Mouse (Mus musculus) G1E (cell line): ENCODE measurements around the gene Olfr710. TPM values are rescaled to one million over a fixed set of nuclear protein-coding genes. Genes with fewer than 3 reads are reported as not detected.
"Not testable (repeated sequence)": the region's sequence is repeated elsewhere in the genome, so short reads cannot be mapped to it uniquely, and the experiment has no call there.

Source experiments
- ATAC-seq: 2 replicates; pipeline ENCODE4 v1.8.0; 2016; ENCODE audit warnings: mild to moderate bottlenecking; ENCODE audit not compliant: insufficient number of reproducible peaks, poor library complexity, low FRiP score, severe bottlenecking; ENCODE audit errors: extremely low read depth
- DNase-seq: peaks from one replicate; pipeline ENCODE4 v3.0.0; 2012; ENCODE audit warnings: low spot score
- H3K27me3 ChIP-seq: 2 replicates; pipeline ENCODE4 v1.6.1; 2012; ENCODE audit warnings: mild to moderate bottlenecking, low read length, inconsistent platforms; ENCODE audit not compliant: insufficient read depth
- H3K36me3 ChIP-seq: replicated peaks from 2 replicates; pipeline ENCODE3; 2012; ENCODE audit warnings: mild to moderate bottlenecking, inconsistent platforms
- H3K4me1 ChIP-seq: 2 replicates; pipeline ENCODE4 v1.6.1; 2012; ENCODE audit warnings: low read depth, low read length, inconsistent platforms, mixed read lengths; ENCODE audit not compliant: insufficient read depth
- H3K4me3 ChIP-seq: 2 replicates; pipeline ENCODE4 v1.5.1; 2012; ENCODE audit warnings: low read depth, mild to moderate bottlenecking, inconsistent platforms, low read length, moderate library complexity, mixed read lengths
- H3K9me3 ChIP-seq: replicated peaks from 2 replicates; pipeline ENCODE4 v1.6.1; 2012; ENCODE audit warnings: inconsistent platforms
- CTCF ChIP-seq: IDR thresholded peaks from 2 replicates; pipeline ENCODE4 v1.5.1; 2012; ENCODE audit warnings: low read depth, low read length, inconsistent platforms, mixed read lengths
- GATA1 ChIP-seq: IDR thresholded peaks from 2 replicates; pipeline ENCODE4 v1.6.1; 2012; ENCODE audit warnings: borderline replicate concordance, low read length, inconsistent platforms, mixed read lengths
- GATA2 ChIP-seq: IDR thresholded peaks from 2 replicates; pipeline ENCODE4 v1.6.1; 2012; ENCODE audit warnings: low read depth, low read length, inconsistent platforms, borderline replicate concordance
- POLR2AphosphoS5 ChIP-seq: IDR thresholded peaks from 2 replicates; pipeline ENCODE4 v1.6.1; 2012; ENCODE audit warnings: low read depth, low read length, inconsistent platforms; ENCODE audit not compliant: insufficient replicate concordance
- TAL1 ChIP-seq: conservative IDR thresholded peaks from 2 replicates; pipeline ENCODE4 v1.6.1; 2012; ENCODE audit warnings: low read depth, low read length, inconsistent platforms, mixed read lengths
- polyA plus RNA-seq: library from polyadenylated mRNA; stranded (reverse); fragments of >175 nt; gene quantifications from 2 replicates; pipeline ENCODE4 v1.2.3, GENCODE M21; 2012
- total RNA-seq, 2 experiments: library from RNA; stranded (forward) in 1 of 2; stranded (reverse) in 1 of 2; fragments of 200-1000 nt in 1 of 2; fragments of >200 nt in 1 of 2; fragmentation: Nextera tagmentation in 1 of 2; gene quantifications; 2 replicates each; pipeline ENCODE4 v1.2.3; 2014 to 2017

Olfr710 gene
- total RNA-seq (2014; fragmentation: Nextera tagmentation) (not detected in 2 replicates), total RNA-seq (2017) (not detected in 2 replicates), polyA plus RNA-seq (not detected in 2 replicates)

- ATAC-seq (no peak), DNase-seq (no peak)
- H3K27me3 ChIP-seq = peaks cover 7% of the 10 kb centered on the region; the same call in 1 of the 2 replicates
- no peak within 1 kb of the TSS for H3K4me3 ChIP-seq
- no peaks in the 10 kb centered on the region for H3K36me3 ChIP-seq
- H3K4me1 ChIP-seq = no peaks in the 10 kb centered on the region
- TF ChIP-seq CTCF = no peak
- no peak for TF ChIP-seq GATA2
- no peak for TF ChIP-seq TAL1
- TF ChIP-seq GATA1 = no peak
- TF ChIP-seq POLR2AphosphoS5 = no peak
- no peaks in the 10 kb centered on the region for H3K9me3 ChIP-seq
These were observed at the start of gene Olfr710 for GRCm38 (mm10) chr7:106948212-106948611. TSS of gene Olfr710 (minus strand) at chr7:106948312.

GRCm38 (mm10) chr7:106985236-106985635 lies 37.1 kb upstream of the Olfr710 start:
- Histone ChIP-seq H3K4me1 (no peaks in the 10 kb centered on the region), H3K27me3 (peaks cover 2% of the 10 kb centered on the region; the same call in 1 of the 2 replicates), H3K4me3 (peak overlapping the region; percentile 34; the same call in 1 of the 2 replicates), H3K9me3 (no peaks in the 10 kb centered on the region), H3K36me3 (no peaks in the 10 kb centered on the region)
- no peak for TF ChIP-seq CTCF
- TF ChIP-seq POLR2AphosphoS5 = no peak
- DNase-seq (no peak), ATAC-seq (no peak)

- Histone ChIP-seq H3K4me3 (no peak within 1 kb of the TSS), H3K36me3 (no peaks in the 10 kb centered on the region), H3K9me3 (no peaks in the 10 kb centered on the region), H3K4me1 (0 out of 2 replicates have a peak, but pooled peaks cover 4% of the 10 kb centered on the region), H3K27me3 (no peaks in the 10 kb centered on the region)
- DNase-seq (no peak), ATAC-seq (no peak)
- TF ChIP-seq TAL1 (no peak), POLR2AphosphoS5 (no peak), GATA2 (no peak), CTCF (no peak), GATA1 (no peak)
These were observed 27.2 kb upstream of the Olfr710 start, which contains the start of gene Olfr711 for GRCm38 (mm10) chr7:106975353-106975752. TSS of gene Olfr711 (minus strand) at chr7:106975453.

GRCm38 (mm10) chr7:106967503-106967902 lies 19.4 kb upstream of the Olfr710 start:
- H3K9me3 ChIP-seq, DNase-seq, H3K4me1 ChIP-seq, H3K27me3 ChIP-seq, H3K4me3 ChIP-seq, ATAC-seq, H3K36me3 ChIP-seq: not testable (repeated sequence)

- ATAC-seq (no peak), DNase-seq (no peak)
- TF ChIP-seq CTCF (no peak), TAL1 (no peak), GATA1 (no peak), POLR2AphosphoS5 (no peak), GATA2 (no peak)
These were observed 15.7 kb upstream of the Olfr710 start, which contains the start of gene Olfr6 for GRCm38 (mm10) chr7:106963837-106964236. TSS of gene Olfr6 (minus strand) at chr7:106963937.

GRCm38 (mm10) chr7:106932119-106932518 lies 16.0 kb downstream of the Olfr710 start, which contains the start of gene Olfr709-ps1:
TSS of gene Olfr709-ps1 (minus strand) at chr7:106932219.
- Histone ChIP-seq H3K4me3 (no peak within 1 kb of the TSS), H3K36me3 (no peaks in the 10 kb centered on the region), H3K4me1 (no peaks in the 10 kb centered on the region), H3K27me3 (no peaks in the 10 kb centered on the region), H3K9me3 (no peaks in the 10 kb centered on the region)
- TF ChIP-seq CTCF (no peak), GATA2 (no peak), POLR2AphosphoS5 (no peak), GATA1 (no peak), TAL1 (no peak)
- DNase-seq (no peak), ATAC-seq (no peak)

More at GRCm38 (mm10) chr7:106963837-106964236, 15.7 kb upstream of the Olfr710 start, which contains the start of gene Olfr6:
- Histone ChIP-seq H3K4me1 (no peaks in the 10 kb centered on the region), H3K36me3 (no peaks in the 10 kb centered on the region), H3K27me3 (0 out of 2 replicates have a peak, but pooled peaks cover 2% of the 10 kb centered on the region), H3K9me3 (no peaks in the 10 kb centered on the region), H3K4me3 (no peak within 1 kb of the TSS)

- H3K36me3 ChIP-seq, H3K4me1 ChIP-seq, H3K27me3 ChIP-seq, DNase-seq, ATAC-seq, H3K9me3 ChIP-seq, H3K4me3 ChIP-seq: not testable (repeated sequence)
These were observed 27.2 kb downstream of the Olfr710 start for GRCm38 (mm10) chr7:106920961-106921360.
